Comparison of ENCODE assay signal across 8 mouse cellular contexts in the genomic region with DNA sequence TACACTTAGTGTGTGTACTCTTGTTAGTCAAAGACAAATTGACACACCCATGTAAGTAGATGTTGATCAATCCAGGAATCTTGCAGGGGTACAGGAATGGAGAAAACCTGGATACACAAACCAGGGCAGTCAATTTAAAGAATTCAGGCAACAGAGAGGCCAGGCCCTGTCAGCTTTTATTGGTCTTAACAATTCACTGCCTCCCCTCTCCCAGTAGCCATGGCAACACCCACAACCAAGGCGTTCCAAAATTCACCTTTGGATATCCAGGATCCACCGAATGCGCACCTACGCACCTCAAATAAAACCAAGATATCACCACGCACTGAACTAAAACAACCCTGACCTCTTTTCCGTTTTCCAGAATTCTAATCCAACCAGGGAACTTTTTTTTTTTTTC. TPM values are rescaled to one million over a fixed set of nuclear protein-coding genes. Genes with fewer than 3 reads are reported as not detected.
DNase-seq lines count a peak whose midpoint lies in the region; ATAC-seq and TF ChIP-seq lines count a peak whose summit lies in the region.

No protein-coding gene starts in this region.

- H3K27me3 ChIP-seq in heart, embryonic 14.5 days (ENCODE audit: control insufficient read depth, insufficient read depth, low read length): no peaks in the 10 kb centered on the region
- H3K27me3 ChIP-seq in limb, embryonic 14.5 days (ENCODE audit: control insufficient read depth, insufficient read depth, low read length): no peaks in the 10 kb centered on the region
- H3K27me3 ChIP-seq in neural tube, embryonic 11.5 days (ENCODE audit: control insufficient read depth, insufficient read depth, low read length): no peaks in the 10 kb centered on the region

- H3K36me3 ChIP-seq in heart, embryonic 14.5 days (ENCODE audit: control insufficient read depth, insufficient read depth, low read length): no peaks in the 10 kb centered on the region
- no peaks in the 10 kb centered on the region for H3K36me3 ChIP-seq in limb, embryonic 14.5 days (ENCODE audit: control insufficient read depth, insufficient read depth, low read length)
- H3K36me3 ChIP-seq in neural tube, embryonic 11.5 days (ENCODE audit: control insufficient read depth, insufficient read depth, low read length): no peaks in the 10 kb centered on the region; the same call in 1 of the 2 replicates

- peak overlapping the region; percentile 95 for H3K9ac ChIP-seq in heart, embryonic 14.5 days (ENCODE audit: low read length)
- peak overlapping the region; percentile 92 for H3K9ac ChIP-seq in limb, embryonic 14.5 days (ENCODE audit: low read depth, low read length, severe bottlenecking)
- peak overlapping the region; percentile 83 for H3K9ac ChIP-seq in neural tube, embryonic 11.5 days (ENCODE audit: low read length)

- H3K4me1 ChIP-seq in heart, embryonic 14.5 days (ENCODE audit: control insufficient read depth in 2 of 2, insufficient read depth in 2 of 2, low read length in 2 of 2): peaks cover 4 to 7% of the 10 kb centered on the region in 2 experiments; a peak in 3 of 4 replicates
- H3K4me1 ChIP-seq in limb, embryonic 14.5 days (ENCODE audit: control insufficient read depth, insufficient read depth, low read length): peaks cover 13% of the 10 kb centered on the region; the same call in 1 of the 2 replicates
- H3K4me1 ChIP-seq in neural tube, embryonic 11.5 days (ENCODE audit: control insufficient read depth, insufficient read depth, low read length): peaks cover 7% of the 10 kb centered on the region; the same call in 1 of the 2 replicates

- no peak for TF ChIP-seq POLR2A in limb, embryonic 14.5 days (IDR thresholded peaks at IDR 0.05; ENCODE audit: borderline replicate concordance, extremely low read depth, insufficient read depth, insufficient read length)

- peak overlapping the region; percentile 91 for H3K4me2 ChIP-seq in heart, embryonic 14.5 days (ENCODE audit: low read length)
- peak overlapping the region; percentile 82 for H3K4me2 ChIP-seq in limb, embryonic 14.5 days (replicated peaks; ENCODE audit: low read depth, low read length, severe bottlenecking)
- peak overlapping the region; percentile 87 for H3K4me2 ChIP-seq in neural tube, embryonic 11.5 days (ENCODE audit: low read depth)

- H3K4me3 ChIP-seq in heart, embryonic 14.5 days (ENCODE audit: control insufficient read depth in 1 of 2, insufficient read depth in 1 of 2, low read depth in 1 of 2, low read length in 2 of 2): peak overlapping the region; percentile 55 to 58
- peak overlapping the region; percentile 68 for H3K4me3 ChIP-seq in limb, embryonic 14.5 days (replicated peaks; ENCODE audit: low read length)
- peak overlapping the region; percentile 49 for H3K4me3 ChIP-seq in neural tube, embryonic 11.5 days (ENCODE audit: low read depth, low read length)

- peak overlapping the region; percentile 96 to 99 for H3K27ac ChIP-seq in heart, embryonic 14.5 days (replicated peaks in 1 of 2; ENCODE audit: control insufficient read depth in 1 of 2, insufficient read depth in 1 of 2, low read depth in 2 of 2, low read length in 2 of 2)
- peak overlapping the region; percentile 100 for H3K27ac ChIP-seq in limb, embryonic 14.5 days (replicated peaks; ENCODE audit: low read depth, low read length)
- peak overlapping the region; percentile 97 for H3K27ac ChIP-seq in neural tube, embryonic 11.5 days (ENCODE audit: low read depth, low read length)

- DNase-seq in left cerebral cortex, postnatal 25 days (ENCODE audit: low spot score in 2 of 2): peak; percentile 37 to 75
- no peak for DNase-seq in left cerebral cortex, adult 18-20 months (ENCODE audit: low spot score in 2 of 2)
- DNase-seq in cerebellum, adult 18-20 months: peak; percentile 61 to 63
- peak; percentile 60 for DNase-seq in limb, embryonic 14.5 days (ENCODE audit: low spot score)
- DNase-seq in neural tube, embryonic 11.5 days (ENCODE audit: low spot score): peak; percentile 27
- DNase-seq in thymus, postnatal 14 days: no peak
- DNase-seq in right cerebral cortex, postnatal 14 days: no peak

- 9% methylated on average over 6 of the region's 6 CpGs for WGBS in heart, embryonic 14.5 days
- WGBS in limb, embryonic 14.5 days: 2% methylated on average over 6 of the region's 6 CpGs
- 11% methylated on average over 6 of the region's 6 CpGs for WGBS in neural tube, embryonic 11.5 days

- 0 out of 2 replicates have a peak, but pooled peaks cover 3% of the 10 kb centered on the region for H3K9me3 ChIP-seq in heart, embryonic 14.5 days (ENCODE audit: control insufficient read depth, low read length)
- H3K9me3 ChIP-seq in limb, embryonic 14.5 days (ENCODE audit: control insufficient read depth, low read length): no peaks in the 10 kb centered on the region
- no peaks in the 10 kb centered on the region for H3K9me3 ChIP-seq in neural tube, embryonic 11.5 days (ENCODE audit: control insufficient read depth, low read length)

- intact Hi-C loops in left cerebral cortex, postnatal 25 days (cut with DNase I): loop anchor here (5.0 kb wide), 1 partner anchor 386 kb away; no protein-coding TSS in a partner anchor

- no peak for ATAC-seq in heart, embryonic 14.5 days (ENCODE audit: insufficient number of reproducible peaks, insufficient read depth, low FRiP score, low read depth)
- no peak for ATAC-seq in limb, embryonic 14.5 days (ENCODE audit: low FRiP score, low read depth)
- no peak for ATAC-seq in neural tube, embryonic 11.5 days (ENCODE audit: insufficient read depth, low FRiP score, low TSS enrichment)

RNA-seq across cellular contexts. Expression of a gene that starts 12.9 kb away (rescaled TPM):
- 1,000 to 10,000 TPM; 2,231 to 2,341 TPM for total RNA-seq in left cerebral cortex, postnatal 25 days (2021)
- 1,000 to 10,000 TPM; 2,232 to 2,307 TPM for total RNA-seq in left cerebral cortex, adult 18-20 months (2021)
- polyA plus RNA-seq in heart, embryonic 14.5 days (2014; fragmentation: Nextera tagmentation; extraction: Ambion mirVana): 749 and 783 TPM in 2 replicates
- polyA plus RNA-seq in limb, embryonic 14.5 days (2012; rRNA removed): 306 and 318 TPM in 2 replicates
- 1,221 and 1,299 TPM in 2 replicates for polyA plus RNA-seq in limb, embryonic 14.5 days (2014; fragmentation: Nextera tagmentation; extraction: Ambion mirVana)
- 1,303 and 1,315 TPM in 2 replicates for polyA plus RNA-seq in neural tube, embryonic 11.5 days (2014; fragmentation: Nextera tagmentation; extraction: Ambion mirVana)

RNA-seq across cellular contexts. Expression of a gene that starts 26.9 kb away (rescaled TPM):
- total RNA-seq in left cerebral cortex, postnatal 25 days (2021): 10 to 100 TPM; 19.2 to 19.6 TPM
- 10 to 100 TPM; 16.9 to 17.7 TPM for total RNA-seq in left cerebral cortex, adult 18-20 months (2021)
- 8.1 and 10.9 TPM in 2 replicates for polyA plus RNA-seq in heart, embryonic 14.5 days (2014; fragmentation: Nextera tagmentation; extraction: Ambion mirVana)
- 12.3 and 13.0 TPM in 2 replicates for polyA plus RNA-seq in limb, embryonic 14.5 days (2012; rRNA removed)
- polyA plus RNA-seq in limb, embryonic 14.5 days (2014; fragmentation: Nextera tagmentation; extraction: Ambion mirVana): 12.4 and 14.0 TPM in 2 replicates
- 11.9 and 13.6 TPM in 2 replicates for polyA plus RNA-seq in neural tube, embryonic 11.5 days (2014; fragmentation: Nextera tagmentation; extraction: Ambion mirVana)

Comparison
In these comparisons a context has a peak if more than half of its experiments do, and no peak if none do; other contexts are left out.
1. DNase-seq: peak in left cerebral cortex, postnatal 25 days (2 of 2), cerebellum, adult 18-20 months (2 of 2), limb, embryonic 14.5 days (single experiment) and neural tube, embryonic 11.5 days (single experiment); none in left cerebral cortex, adult 18-20 months (0 of 2), thymus, postnatal 14 days (single experiment) and right cerebral cortex, postnatal 14 days (single experiment).
2. Peak in every context shown above with its lines, with median percentiles within 50 percentile points of each other: H3K27ac ChIP-seq, H3K4me2 ChIP-seq, H3K4me3 ChIP-seq and H3K9ac ChIP-seq.